Mouse (Mus musculus) neutrophil, adult 5-6 weeks (primary cell): ENCODE results near the gene Zg16. TPM values are rescaled to one million over a fixed set of nuclear protein-coding genes. Genes with fewer than 3 reads are reported as not detected.

Experiments used
- ATAC-seq: fragments of 151-379, 151-347 bp; 2 replicates; pipeline ENCODE4 v1.8.0; 2017; ENCODE audit warnings: mild to moderate bottlenecking, moderate TSS enrichment; ENCODE audit not compliant: insufficient number of reproducible peaks, poor library complexity, low FRiP score, severe bottlenecking; ENCODE audit errors: extremely low read depth
- total RNA-seq: library from RNA; stranded (forward); fragments of 200-1000 nt; gene quantifications from 2 replicates; pipeline ENCODE4 v1.2.3, GENCODE M21; 2017

The Zg16 gene
- total RNA-seq, 1 experiment from 2014 or later: not detected

DNA sequence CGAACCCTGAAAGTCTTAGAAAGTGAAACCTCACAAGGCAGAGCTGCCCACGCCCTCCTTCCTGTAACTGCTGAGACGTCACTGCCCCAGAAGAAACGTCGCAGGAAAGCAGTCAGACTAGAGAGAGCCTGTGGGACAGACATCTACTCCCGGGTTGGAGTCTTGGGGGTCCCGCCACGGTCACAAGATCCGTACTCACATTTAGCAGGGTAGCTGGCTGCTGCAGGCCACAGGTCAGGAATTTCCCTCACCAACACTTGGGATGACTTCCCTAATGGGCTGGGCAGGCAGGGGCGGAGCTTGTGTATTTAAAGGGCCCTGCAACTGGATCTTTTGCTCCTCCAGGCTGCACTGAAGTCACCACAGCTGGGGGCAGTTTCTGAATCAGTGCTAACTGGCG lies 72.8 kb downstream of the Zg16 start, which contains the start of gene Mvp:
Gene Mvp (minus strand): TSS at position 302 of the 400 bp plus-strand sequence.
- peak; percentile 48 for ATAC-seq

DNA sequence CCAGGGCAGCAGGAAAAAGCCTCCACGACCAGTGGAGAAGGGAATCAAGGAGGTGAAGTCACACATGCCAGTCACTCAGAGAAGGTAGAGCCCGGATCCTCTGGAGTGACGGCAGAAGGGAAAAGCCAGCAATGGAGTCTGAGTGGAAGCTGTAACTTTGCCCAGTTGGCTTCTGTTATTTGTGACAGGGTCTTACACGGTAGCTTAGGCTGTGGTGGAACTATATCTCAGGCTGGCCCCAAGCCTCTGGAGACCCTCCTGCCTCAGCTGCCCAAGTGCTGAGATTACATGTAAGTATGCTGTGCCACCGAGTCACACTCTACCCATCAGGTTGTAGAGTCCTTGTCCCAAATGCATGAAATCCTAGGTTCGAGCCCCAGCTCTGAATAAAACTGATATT lies 73.7 kb downstream of the Zg16 start:
- ATAC-seq: no peak

DNA sequence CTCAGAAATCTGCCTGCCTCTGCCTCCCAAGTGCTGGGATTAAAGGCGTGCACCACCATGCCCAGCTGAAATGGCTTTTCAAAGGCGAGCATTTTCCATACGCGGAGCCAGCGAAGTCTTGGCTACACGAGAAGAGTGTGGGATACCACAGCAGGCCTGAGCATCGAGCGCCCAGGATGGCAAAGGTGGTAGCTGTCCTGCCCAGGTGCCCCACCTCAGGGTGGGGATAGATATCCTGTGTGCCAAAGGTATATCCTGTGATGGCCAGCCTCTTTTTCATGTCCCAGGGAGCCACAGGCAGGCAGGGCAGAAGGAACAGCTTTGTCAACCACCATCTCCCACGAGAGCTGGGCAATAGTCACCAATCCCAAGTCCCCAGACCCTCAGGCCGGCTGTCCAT lies 74.3 kb downstream of the Zg16 start:
- ATAC-seq: no peak

DNA sequence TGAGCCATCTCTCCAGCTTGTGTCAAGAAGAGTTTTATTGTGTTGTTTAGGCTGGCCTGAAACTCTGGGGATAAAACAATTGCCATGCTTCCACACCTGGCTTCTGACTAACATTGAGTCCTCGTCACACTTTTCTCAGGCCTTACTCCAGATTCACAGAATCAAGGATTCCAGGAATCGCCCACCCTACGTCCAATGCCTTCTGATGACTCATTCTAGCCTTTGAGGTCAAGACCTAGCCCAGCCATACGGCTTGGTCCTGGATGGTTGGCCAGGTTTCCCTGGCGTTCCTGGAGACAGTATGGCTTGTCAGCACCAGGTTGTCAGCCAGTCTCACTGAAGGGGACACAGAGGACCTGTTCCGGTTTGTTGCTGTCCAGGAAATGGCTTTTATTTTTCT lies 74.8 kb downstream of the Zg16 start:
- no peak for ATAC-seq

DNA sequence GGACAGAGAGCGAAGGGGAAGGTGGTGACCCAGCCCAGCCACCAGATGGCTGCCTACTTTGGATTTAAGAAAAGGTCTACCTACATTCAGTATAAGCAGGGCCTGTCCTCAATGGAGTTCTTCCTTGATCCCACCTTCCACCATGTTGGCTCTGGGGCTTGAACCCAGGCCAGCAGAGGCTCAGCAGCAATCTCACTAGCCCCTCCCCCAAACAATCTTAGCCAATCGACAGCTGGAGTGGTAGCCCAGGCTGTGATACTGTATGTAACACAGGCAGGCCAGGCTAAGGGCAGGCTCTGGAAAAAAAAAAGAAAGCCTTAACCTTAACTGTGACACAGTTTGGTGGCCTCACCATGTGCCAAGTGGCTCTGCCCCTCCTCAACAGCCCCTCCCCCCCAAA lies 75.4 kb downstream of the Zg16 start:
- ATAC-seq: no peak

DNA sequence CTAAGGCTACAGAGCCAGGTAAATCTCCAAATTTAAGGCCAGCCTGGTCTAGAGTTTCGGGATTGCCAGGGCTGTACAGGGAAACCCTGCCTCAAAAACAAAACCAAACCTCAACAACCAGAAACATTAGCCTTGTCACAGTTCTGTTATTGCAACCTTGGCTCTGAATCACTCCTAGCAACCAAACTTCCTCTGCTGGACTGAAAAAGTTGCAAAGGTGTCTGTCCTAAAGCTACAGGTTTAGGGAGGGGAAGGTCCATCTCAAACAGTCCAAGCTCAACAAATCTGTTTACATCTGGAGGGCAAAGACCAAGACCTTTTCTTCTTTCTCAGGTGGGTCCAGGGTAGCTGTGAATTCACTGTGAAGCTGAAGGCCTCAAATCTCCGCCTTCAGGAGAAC lies 76.1 kb downstream of the Zg16 start:
- ATAC-seq: no peak

DNA sequence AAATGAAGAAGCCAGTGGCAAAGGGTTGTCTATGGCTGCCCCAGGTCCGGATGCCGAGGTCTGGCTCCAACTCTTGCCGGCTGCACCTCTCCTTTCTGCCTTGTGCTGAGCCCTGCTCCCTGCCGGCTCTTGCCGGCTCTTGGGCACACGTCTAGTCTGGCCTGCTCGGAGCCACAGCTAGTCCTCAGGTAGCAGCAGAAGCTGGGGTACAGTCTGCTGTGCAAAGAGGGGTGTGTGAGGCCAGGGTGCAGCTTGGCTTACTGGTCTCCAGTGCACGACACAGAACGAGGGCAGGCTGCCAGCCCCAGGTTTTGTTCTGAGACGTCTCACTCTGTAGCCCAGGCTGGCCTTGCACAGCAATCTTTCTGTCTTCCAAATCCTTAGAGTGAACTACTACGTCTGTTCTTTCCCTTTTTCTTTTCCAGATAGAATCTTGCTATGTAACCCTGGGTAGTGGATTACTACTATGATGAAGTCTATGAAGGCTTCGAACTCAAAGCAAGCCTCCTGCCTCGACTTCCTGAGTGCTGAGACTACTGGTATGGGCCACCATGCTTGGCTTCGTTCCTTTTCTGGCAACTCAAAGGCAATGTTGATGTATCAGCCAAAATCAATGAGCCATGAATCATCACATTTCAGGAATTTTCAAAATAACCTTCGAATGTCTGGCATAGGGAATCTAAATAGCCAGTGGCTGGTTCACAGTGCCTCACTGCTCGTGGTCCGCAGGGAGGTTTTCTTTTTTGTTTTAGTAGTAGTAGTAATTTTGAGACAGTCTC lies 77.6 kb downstream of the Zg16 start:
- no peak for ATAC-seq

DNA sequence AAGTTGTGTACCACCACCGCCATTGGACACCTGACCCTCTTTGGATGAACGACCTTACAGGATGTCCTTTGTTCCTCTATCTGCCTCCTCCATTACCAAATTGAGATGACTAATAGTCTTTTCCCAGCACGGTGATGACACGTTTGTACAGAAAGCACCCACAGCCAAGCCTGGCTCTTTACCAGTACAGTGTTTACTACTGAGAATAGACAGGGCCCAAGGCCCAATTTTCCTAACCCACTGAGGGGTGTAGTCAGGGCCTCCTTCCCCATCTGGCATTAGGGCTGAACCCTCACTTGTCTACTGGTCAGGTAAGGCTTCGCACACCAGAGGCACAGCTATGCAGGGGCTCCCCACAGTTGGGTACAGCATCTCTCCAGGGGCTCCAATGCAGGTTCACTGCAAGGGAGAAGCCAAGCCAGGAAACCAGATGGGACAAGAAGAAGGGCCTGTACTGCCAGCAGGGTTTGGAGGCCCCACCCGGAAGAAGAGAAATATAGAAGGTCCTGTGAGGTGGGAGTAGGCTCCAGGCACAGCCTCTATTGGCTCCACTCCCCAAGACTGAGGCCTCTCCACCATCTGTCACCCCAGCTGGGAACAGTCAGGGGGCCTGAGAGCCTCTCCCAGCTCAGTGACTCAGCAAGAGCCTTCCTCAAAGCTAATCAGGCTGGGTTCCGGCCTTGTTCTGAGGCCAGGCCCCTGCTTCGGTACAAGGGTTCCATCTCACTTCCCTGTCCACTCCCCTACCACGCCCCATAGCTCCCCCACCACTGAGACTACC lies 78.7 kb downstream of the Zg16 start:
- ATAC-seq: peak; percentile 57

DNA sequence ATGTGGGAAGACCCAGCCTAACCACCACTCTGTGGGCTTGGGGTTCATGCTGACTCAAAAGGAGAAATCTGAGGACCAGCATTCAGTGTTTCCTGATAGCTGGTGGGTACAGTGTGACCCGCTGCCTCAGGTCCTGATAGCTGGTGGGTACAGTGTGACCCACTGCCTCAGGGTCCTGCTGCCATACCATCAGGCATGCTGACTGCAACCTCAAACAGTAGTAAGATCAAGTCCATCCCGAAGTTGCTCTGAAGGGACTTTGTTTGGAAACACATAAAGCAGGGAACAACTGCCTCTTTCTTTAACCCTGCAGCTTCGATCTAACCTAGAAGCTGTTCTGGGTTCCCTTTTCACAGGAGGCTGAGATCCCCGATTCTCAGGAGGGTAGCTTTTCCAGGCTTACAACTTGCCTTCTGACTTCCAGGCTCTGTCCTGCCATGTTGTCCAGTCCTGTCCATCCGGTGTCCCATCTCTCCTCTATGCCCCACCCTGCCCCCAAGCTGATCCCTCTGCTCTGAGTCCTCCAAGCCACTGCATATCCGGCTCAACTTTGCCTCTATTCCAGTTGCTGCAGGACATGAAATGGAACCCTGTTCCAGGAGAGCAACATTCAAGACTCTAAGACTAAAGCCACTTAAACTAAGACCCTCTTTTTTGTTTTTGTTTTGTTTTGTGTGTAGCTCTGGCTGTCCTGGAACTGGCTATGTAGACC lies 79.7 kb downstream of the Zg16 start:
- no peak for ATAC-seq

DNA sequence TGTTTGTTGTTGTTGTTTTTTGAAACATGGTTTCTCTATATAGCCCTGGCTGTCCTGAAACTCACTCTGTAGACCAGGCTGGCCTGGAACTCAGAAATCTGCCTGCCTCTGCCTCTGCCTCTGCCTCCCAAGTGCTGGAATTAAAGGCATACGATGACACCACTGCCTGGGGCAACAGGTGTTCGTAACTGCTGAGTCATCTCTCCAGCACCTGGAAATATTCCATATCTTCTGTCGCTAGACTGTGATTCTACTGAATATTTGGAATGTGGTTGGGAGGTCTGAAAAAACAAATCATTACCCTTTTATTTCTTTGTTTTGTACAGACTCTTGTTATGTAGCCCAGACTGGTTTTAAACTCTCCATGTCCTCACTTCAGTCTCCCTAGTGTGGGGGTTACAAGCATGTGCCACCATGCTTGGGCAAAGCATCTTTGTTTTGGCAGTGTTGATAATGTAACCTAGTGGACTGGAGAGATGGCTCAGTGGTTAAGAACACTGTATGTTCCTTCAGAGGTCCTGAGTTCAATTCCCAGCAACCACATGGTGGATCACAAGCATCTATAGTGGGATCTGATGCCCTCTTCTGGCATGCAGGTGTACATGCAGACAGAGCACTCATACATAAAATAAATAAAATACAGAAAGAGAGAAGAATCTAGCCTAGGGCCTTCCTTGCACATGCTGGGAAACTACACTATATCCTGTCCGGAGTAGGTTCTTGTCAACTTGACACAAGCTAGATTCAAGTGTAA lies 82.8 kb downstream of the Zg16 start:
- ATAC-seq: no peak

DNA sequence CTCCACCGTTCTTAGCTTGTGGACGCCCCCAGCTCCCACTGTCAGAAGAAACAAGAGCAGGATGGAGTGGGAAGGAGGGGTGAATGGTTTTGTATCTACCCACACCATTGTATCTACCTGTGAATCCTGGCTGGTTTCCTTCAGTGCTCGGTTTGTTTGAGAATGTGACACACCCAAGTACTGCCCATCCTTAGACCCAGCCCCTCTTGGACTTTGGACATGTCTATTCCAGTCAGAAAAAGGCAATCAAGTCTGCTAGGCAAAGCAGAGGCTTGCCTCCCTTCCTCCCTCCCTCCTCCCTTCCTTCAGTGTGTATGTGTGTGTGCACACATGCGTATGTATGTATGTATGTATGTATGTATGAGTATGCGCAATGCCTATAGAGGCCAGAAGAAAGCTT lies 83.5 kb downstream of the Zg16 start:
- ATAC-seq: no peak

Other genes starting within 250 kb of the Zg16 start
- gene Doc2a, start 239.9 kb downstream of the Zg16 start, total RNA-seq: not detected in 2 replicates
- gene Hirip3, start 225.4 kb downstream of the Zg16 start, total RNA-seq: 37.7 and 46.2 TPM in 2 replicates
- 44.6 and 46.8 TPM in 2 replicates for gene Ino80e, start 225.0 kb downstream of the Zg16 start, total RNA-seq
- gene Taok2, start 202.6 kb downstream of the Zg16 start, total RNA-seq: 73.7 and 93.1 TPM in 2 replicates
- gene Tmem219, start 164.4 kb downstream of the Zg16 start, total RNA-seq: 32.3 and 32.6 TPM in 2 replicates
- 29.1 and 32.8 TPM in 2 replicates for gene Kctd13, start 158.4 kb downstream of the Zg16 start, total RNA-seq
- gene Asphd1, start 137.7 kb downstream of the Zg16 start, total RNA-seq: not detected in 2 replicates
- 1.7 and 2.9 TPM in 2 replicates for gene Sez6l2, start 136.8 kb downstream of the Zg16 start, total RNA-seq
- gene Cdipt, start 111.4 kb downstream of the Zg16 start, total RNA-seq: 59.1 and 66.1 TPM in 2 replicates
- gene Cdiptos, start 111.2 kb downstream of the Zg16 start, total RNA-seq: 2.2 and 2.3 TPM in 2 replicates
- 106 and 110 TPM in 2 replicates for gene Mvp, start 72.7 kb downstream of the Zg16 start, total RNA-seq
- gene Pagr1b, start 70.8 kb downstream of the Zg16 start, total RNA-seq: 8.4 and 32.4 TPM in 2 replicates
- 33.3 and 49.8 TPM in 2 replicates for gene Pagr1a, start 70.0 kb downstream of the Zg16 start, total RNA-seq
- 22.7 and 34.7 TPM in 2 replicates for gene Gm42742, start 66.2 kb downstream of the Zg16 start, total RNA-seq
- gene Prrt2, start 66.1 kb downstream of the Zg16 start, total RNA-seq: 2.6 TPM in 1 of 2 replicates, not detected in the other
- gene Maz, start 60.3 kb downstream of the Zg16 start, total RNA-seq: 49.3 and 57.7 TPM in 2 replicates
- 1.4 and 2.1 TPM in 2 replicates for gene Kif22, start 44.9 kb downstream of the Zg16 start, total RNA-seq
- gene AI467606, start 4.0 kb upstream of the Zg16 start, total RNA-seq: 156 and 166 TPM in 2 replicates
- 1.4 and 3.8 TPM in 2 replicates for gene Qprt, start 34.9 kb upstream of the Zg16 start, total RNA-seq
- gene Spn, start 50.5 kb upstream of the Zg16 start, total RNA-seq: 66.1 and 71.7 TPM in 2 replicates
- gene Cd2bp2, start 108.7 kb upstream of the Zg16 start, total RNA-seq: 54.4 and 58.3 TPM in 2 replicates
- 92.2 and 99.7 TPM in 2 replicates for gene Tbc1d10b, start 121.1 kb upstream of the Zg16 start, total RNA-seq
- gene Mylpf, start 121.6 kb upstream of the Zg16 start, total RNA-seq: 8.6 and 10.9 TPM in 2 replicates
- 17.9 and 18.5 TPM in 2 replicates for gene Zfp553, start 145.7 kb upstream of the Zg16 start, total RNA-seq
- gene Sept1, start 145.8 kb upstream of the Zg16 start, total RNA-seq: 189 and 198 TPM in 2 replicates
- gene Zfp771, start 156.9 kb upstream of the Zg16 start, total RNA-seq: 6.1 and 7.4 TPM in 2 replicates
- gene Dctpp1, start 173.4 kb upstream of the Zg16 start, total RNA-seq: 6.8 and 8.0 TPM in 2 replicates
- 193 and 208 TPM in 2 replicates for gene Sephs2, start 186.7 kb upstream of the Zg16 start, total RNA-seq
- 144 and 148 TPM in 2 replicates for gene Itgal, start 208.9 kb upstream of the Zg16 start, total RNA-seq